Mouse (Mus musculus) erythroblast, embryonic 14.5 days (primary cell): ENCODE results near the gene Nmnat1.

Experiments
- GATA1 ChIP-seq: IDR thresholded peaks from 2 replicates; pipeline ENCODE4 v1.6.1; 2012; ENCODE audit warnings: low read length, inconsistent platforms, mixed read lengths
- TAL1 ChIP-seq: IDR thresholded peaks from 3 replicates; pipeline ENCODE4 v1.6.1; 2012; ENCODE audit warnings: low read length, inconsistent platforms, mixed read lengths

DNA sequence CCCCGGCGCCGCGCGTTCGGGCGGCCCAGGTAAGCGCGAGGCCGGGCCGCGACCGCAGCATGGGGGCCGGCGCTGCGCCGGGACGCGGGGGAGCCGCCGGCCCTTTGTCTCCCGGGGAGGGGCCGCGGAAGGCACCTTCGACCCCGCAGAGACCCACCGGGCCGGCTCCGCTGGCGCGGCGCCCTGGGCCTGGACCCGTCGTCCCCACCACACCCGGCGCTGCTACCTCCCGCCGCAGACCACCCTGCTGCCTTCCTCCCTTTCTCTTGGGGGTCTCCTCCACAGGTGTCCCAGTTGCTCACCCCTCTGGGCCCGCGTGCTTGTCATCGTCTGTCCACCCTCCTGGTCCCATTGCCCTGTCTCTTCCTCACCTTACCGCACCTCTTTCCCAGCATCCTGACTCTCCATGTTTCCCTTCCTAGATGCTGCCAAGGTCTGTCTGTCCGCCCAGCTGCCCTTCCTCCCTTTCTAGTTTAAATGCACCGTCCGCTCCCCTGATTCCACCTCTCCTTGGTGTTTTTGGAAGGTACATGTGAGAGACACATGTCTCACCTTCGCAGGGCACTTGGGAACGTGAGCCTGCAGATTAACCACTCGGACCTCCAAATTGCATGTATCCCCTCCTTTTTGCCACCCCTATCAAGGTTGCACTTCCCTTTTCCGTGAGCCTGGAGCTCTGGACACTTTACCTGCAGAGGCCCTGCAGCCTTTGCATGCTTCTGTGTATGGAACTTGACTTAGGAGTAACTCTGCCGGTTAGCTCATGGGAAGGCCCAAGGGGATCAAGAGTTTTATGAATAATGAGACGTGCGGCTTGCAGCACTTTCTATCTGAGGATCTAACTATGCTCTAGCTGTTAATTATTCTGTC is 33.6 kb upstream of the Nmnat1 start:
- no peak for TF ChIP-seq TAL1
- TF ChIP-seq GATA1: no peak
